Mouse (Mus musculus) left cerebral cortex, postnatal 36 days (tissue): ENCODE data around the gene Aunip. TPM values are rescaled to one million over a fixed set of nuclear protein-coding genes. Genes with fewer than 3 reads are reported as not detected.

Source experiments
- DNase-seq, 2 experiments: peaks; one replicate each; pipeline ENCODE4 v3.0.0; 2021 to 2022; ENCODE audit warnings: low spot score in 2 of 2, mixed read lengths in 1 of 2
- intact Hi-C: fragments of 180-260 bp; cut with DNase I; formaldehyde crosslinking; loops from one replicate; pipeline ENCODE4 v1.15.1; 2025
- total RNA-seq, 2 experiments: library from RNA; stranded (reverse); gene quantifications; 2 replicates each; pipeline ENCODE4 v1.2.3; 2021

The Aunip gene
- total RNA-seq, 2 experiments from 2014 or later, result 0.32 TPM; not detected in 1

DNA sequence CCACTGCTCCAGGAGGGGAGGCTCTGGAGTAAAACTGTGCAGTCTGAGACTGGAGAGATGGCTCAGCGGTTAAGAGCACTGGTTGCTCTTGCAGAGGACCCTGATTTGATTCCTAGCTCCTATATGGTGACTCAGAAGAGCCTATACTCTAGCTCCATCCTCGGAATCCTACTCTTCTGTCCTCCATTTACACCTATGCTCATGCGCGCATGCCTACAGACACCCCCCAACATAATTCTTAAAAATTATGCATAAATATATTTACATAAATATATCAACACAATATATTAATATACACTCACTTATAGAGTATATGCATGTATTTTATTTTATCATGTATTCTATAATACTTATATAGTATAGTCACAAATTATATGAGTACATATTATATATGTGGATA is 403 bp upstream of the Aunip start:
- no peak for DNase-seq
- intact Hi-C loops, result no loop called here

DNA sequence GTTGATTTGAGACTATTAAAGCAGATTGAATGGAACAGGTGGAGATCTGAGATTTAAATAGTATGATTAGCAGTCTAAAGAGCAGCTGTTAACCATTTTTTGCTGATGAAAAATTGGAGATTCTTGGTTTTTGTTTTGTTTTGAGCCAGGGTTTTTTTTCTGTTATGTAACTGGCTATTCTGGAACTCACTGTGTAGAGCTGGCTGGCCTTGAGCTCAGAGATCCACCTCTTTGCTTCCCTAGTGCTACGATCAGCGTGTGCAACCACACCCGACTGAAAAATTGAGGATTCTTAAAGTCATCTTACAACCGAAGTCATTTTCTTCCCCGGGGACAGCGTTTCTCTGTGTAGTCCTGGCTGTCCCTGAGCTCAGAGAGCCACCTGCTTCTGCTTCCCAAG is 931 bp downstream of the Aunip start:
- intact Hi-C loops, result no loop called here
- DNase-seq, result no peak

GRCm38 (mm10) chr4:134512798-134513197 is 2.0 kb downstream of the Aunip start:
- intact Hi-C loops, result no loop called here
- no peak for DNase-seq

DNA sequence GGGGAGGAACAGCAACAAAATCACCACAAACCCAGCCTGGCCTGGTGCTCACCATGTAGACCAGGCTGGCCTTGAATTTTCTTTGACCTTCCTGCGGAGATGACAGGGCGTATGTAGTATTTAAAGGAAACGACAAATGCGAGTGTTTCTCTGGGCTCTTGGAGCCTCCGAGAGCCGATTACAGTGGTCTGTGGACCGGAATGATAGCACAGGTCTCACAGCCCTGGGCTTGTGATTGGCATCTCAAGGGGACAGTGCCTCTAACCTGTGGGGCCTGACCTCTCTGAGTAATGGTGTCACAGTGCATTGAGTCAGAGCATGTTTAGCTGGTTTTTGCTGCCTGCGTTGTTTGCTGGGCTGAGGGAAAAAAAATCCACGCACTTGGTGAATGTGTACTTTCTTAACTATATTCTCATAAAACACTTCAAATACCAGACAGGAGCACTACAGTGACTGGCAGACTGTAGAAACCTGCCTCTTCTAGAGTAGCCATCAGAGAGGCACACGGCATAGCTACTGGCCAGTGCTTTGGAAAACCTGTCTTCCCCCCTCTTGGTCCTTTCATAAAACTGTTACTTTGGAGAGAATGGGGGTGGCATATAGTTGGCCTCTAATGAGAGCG is 3.6 kb downstream of the Aunip start:
- DNase-seq, result no peak
- intact Hi-C loops, result no loop called here

DNA sequence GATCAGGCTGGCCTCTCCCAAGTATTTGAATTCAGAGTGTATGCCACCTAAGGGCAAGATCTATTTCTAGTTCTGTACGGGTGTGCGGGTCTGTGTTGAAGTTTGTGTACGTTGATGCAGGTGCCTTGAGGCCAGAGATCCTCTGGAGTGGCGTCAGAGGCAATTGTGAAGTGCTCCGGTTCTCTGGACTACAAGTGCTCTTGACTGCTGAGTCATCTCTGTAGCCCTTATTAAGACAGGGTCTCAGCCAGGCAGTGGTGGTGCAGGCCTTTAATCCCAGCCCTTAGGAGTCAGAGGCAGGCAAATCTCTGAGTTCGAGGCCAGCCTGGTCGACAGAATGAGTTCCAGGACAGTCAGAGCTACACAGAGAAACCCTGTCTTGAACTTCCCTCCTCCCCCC is 4.8 kb downstream of the Aunip start:
- intact Hi-C loops, result loop anchor here (2.0 kb wide), 1 partner anchor 19 kb away; the partner anchor contains the start of gene Mtfr1l
- no peak for DNase-seq

- DNase-seq, result peak; percentile 35 to 47
- intact Hi-C loops, result loop anchor here (2.0 kb wide), 1 partner anchor 18 kb away; the partner anchor contains the start of gene Mtfr1l
Measured at GRCm38 (mm10) chr4:134516981-134517380, 6.2 kb downstream of the Aunip start.

DNA sequence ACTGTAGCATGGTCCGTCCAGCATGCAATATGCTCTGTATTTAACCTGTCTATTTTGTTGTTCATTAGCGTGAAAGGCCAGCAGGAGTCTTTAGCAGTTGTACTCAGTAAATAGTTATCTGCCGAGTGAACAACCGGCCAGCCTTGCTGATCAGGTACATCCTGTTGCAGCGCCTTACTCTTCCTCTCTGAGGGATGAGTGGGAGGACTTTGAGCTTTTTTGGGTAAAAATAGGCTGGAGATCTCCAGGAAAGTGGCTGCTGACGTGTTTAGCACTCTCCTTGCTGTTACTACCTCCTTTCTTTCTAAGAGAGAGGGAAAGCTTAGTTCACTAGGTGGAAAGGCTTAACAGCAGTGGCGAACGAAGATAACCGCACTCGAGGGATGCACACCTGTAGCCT is 6.9 kb downstream of the Aunip start:
- intact Hi-C loops, result loop anchor here (2.0 kb wide), 1 partner anchor 17 kb away; the partner anchor contains the start of gene Mtfr1l
- peak in 1 of 2 experiments; percentile 48 for DNase-seq

GRCm38 (mm10) chr4:134518541-134518940 is 7.7 kb downstream of the Aunip start:
- no peak for DNase-seq
- intact Hi-C loops, result no loop called here

GRCm38 (mm10) chr4:134519281-134519680 is 8.5 kb downstream of the Aunip start:
- DNase-seq, result no peak
- intact Hi-C loops, result no loop called here

- intact Hi-C loops, result no loop called here
- no peak for DNase-seq
Measured at GRCm38 (mm10) chr4:134523447-134523846, 12.6 kb downstream of the Aunip start.

GRCm38 (mm10) chr4:134525806-134526205 is 15.0 kb downstream of the Aunip start:
- intact Hi-C loops, result no loop called here

GRCm38 (mm10) chr4:134526220-134526619 is 15.4 kb downstream of the Aunip start:
- DNase-seq, result no peak
- intact Hi-C loops, result no loop called here

More at GRCm38 (mm10) chr4:134525806-134526205, 15.0 kb downstream of the Aunip start:
- DNase-seq, result no peak

DNA sequence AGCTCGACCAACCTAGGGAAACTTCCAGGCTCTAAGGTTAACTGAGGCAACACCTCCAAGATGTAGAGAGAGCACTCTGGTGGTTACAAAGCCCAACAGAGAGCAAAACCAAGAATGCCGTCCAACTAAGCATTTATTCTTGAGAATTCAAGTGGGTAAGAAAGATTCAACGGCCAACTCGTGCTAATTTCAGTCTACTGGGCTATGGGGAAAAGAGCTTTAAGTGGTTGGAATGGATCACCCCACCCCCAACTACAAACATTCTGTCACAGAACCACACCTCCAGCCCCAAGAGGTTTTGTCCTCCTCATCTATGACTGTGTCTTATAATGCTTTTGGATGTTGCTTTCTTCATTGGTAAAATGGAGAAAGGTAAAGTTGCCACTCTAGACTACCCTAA is 22.1 kb downstream of the Aunip start:
- intact Hi-C loops, result no loop called here
- DNase-seq, result no peak

GRCm38 (mm10) chr4:134533421-134533820 is 22.6 kb downstream of the Aunip start:
- no peak for DNase-seq
- intact Hi-C loops, result no loop called here

DNA sequence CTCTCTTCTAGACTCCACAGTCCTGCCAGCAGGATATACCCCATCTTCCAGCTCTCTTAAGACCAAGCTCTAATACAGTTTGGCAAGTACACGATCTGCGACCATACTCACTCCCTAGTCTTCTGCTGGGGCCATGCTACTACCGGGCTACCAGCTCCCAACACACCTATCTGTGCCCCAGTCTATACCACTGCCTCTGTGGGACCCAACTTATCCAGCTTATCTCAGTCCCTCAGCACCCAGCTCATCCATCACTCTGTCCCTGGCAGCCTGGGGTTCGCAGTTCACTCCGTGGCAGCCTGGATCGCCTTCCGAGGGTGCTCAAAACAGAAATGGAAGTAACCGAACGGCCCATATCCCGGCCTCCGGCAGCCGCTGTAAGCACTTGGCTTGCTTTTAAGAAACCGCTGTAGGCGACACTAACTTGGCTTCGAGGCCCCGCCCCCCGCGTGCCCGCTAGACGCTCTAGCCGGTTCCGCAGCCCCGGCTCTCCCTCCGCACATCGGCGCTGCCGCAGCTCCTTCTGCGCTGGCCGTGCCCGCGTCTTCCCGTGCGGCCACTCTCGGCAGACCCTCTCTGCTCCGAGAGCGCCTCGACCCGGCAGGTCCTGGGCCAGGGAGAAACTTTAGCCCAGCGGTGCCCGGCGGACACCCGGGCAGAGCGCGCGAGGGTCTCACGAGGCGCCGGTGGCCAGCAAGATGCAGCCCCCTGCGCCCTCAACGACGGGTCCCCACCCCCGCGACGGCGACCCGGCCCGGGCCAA is 23.5 kb downstream of the Aunip start:
- DNase-seq, result peak; percentile 41 to 57
- intact Hi-C loops, result loop anchor here (2.0 kb wide), 1 partner anchor 18 kb away; no protein-coding TSS in a partner anchor

GRCm38 (mm10) chr4:134534932-134535786 is 24.4 kb downstream of the Aunip start, which contains the start of gene Mtfr1l:
Gene Mtfr1l (minus strand): TSS chr4:134535387.
- intact Hi-C loops, result loop anchor here (2.0 kb wide), 1 partner anchor 18 kb away; no protein-coding TSS in a partner anchor
- DNase-seq, result peak; percentile 96 to 97

DNA sequence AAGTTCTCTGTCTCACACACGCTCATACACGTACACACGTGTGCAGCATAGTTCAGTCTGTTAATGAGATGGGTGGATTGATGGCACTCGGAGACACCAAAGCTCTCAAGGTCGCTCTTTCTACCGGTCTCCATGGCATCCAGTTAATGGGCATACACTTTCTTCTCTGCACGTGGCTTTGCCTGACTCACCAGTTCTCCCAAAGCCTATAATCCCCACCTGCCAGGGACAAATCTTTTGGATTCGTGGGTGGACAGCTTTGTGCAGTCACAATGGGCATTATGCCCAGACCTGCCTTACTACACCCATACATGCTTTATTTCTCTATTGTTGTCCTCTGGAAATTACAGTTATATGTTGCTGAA is 25.0 kb downstream of the Aunip start:
- intact Hi-C loops, result loop anchor here (2.0 kb wide), 1 partner anchor 19 kb away; no protein-coding TSS in a partner anchor

DNA sequence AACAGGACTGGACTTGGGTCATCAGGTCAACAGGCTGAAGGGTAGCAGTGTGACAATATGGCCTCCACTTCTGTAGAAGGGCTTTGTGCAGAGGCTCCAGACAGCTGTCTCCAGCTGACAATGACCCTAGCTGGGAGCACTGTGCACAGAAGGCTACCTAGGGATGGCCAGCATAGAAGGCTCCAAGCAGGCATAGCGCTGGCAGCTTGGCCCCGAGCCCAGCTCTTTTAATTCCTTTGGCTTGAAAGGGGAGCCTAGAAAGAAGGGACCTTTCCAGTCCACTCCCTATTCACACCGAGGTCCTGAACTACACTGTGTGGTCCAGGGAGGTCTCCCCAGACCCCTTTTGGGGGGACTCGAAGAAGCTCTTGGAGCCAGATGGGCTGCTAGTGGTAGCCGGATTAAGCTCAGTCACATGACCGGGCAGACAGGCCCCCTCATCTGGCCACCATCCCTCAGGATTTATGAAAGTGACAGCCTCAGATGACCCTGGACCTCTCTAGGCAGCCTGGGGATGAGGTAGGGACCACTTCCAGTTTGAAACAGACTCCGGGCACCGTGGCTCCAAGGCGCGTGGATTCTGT is 28.3 kb downstream of the Aunip start:
- intact Hi-C loops, result no loop called here
- no peak for DNase-seq

More for the DNA sequence above, 25.0 kb downstream of the Aunip start:
- peak; percentile 47 to 59 for DNase-seq

GRCm38 (mm10) chr4:134542726-134543125 is 31.9 kb downstream of the Aunip start:
- no peak for DNase-seq
- intact Hi-C loops, result loop anchor here (2.0 kb wide), 2 partner anchors 170 to 256 kb away; no protein-coding TSS in a partner anchor
